Mouse (Mus musculus): Measurements from ENCODE around the gene Gm3435.
"Not testable (repeated sequence)": the region's sequence is repeated elsewhere in the genome, so short reads cannot be mapped to it uniquely, and the experiment has no call there.

- TF ChIP-seq HCFC1 (IDR thresholded peaks at IDR 0.05; ENCODE audit: borderline replicate concordance, insufficient read depth, low read length); CHD2 (IDR thresholded peaks at IDR 0.05; ENCODE audit: low read depth, low read length); ZC3H11A (IDR thresholded peaks at IDR 0.05; ENCODE audit: borderline replicate concordance, low read depth, low read length); ZNF384 (IDR thresholded peaks at IDR 0.05; ENCODE audit: low read depth, low read length); MAFK (IDR thresholded peaks at IDR 0.05; ENCODE audit: insufficient read depth, low read depth, low read length): not testable (repeated sequence)
These were observed 31.3 kb downstream of the Gm3435 start, which contains the start of the genes Ermard, Tcte3 and Gm3448 for GRCm38 (mm10) chr17:15041175-15041729.
